Mouse (Mus musculus) ovary, postnatal 14 days (tissue): Measurements from ENCODE around the gene Mex3d.
A peak's percentile ranks its signal among the peaks of the same experiment; 100 is the strongest.

Source experiments
- DNase-seq: peaks from one replicate; pipeline ENCODE4 v3.0.0; 2022; ENCODE audit warnings: low spot score

Mex3d gene

GRCm38 (mm10) chr10:80387522-80387959 is at the start of gene Mex3d:
Gene Mex3d (minus strand): TSS chr10:80387659.
- DNase-seq = peak; percentile 84

DNA sequence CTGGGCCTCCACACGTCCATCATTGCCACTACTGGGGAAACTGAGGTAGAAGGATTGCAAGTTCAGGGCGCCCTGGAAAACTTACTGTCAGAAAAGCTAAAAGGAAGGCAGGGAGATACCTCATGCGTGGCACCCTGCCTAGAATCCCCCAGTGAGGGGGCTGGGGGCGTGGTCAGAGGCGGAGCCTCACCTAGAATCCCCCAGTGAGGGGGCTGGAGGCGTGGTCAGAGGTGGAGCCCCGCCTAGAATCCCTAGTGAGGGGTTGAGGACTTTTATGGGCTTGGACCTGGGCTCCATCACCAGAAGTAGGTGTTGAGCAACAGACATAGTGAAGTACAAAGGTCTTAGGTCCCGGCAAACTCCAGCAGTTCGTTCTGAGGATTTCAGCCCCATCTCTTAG is 48.8 kb upstream of the Mex3d start:
- DNase-seq = peak; percentile 61

- no peak for DNase-seq
These were observed 48.3 kb upstream of the Mex3d start for GRCm38 (mm10) chr10:80435764-80436163.

GRCm38 (mm10) chr10:80434823-80435222 is 47.4 kb upstream of the Mex3d start:
- DNase-seq = no peak

- no peak for DNase-seq
These were observed 46.8 kb upstream of the Mex3d start for GRCm38 (mm10) chr10:80434233-80434592.

GRCm38 (mm10) chr10:80433513-80434232 is 46.2 kb upstream of the Mex3d start, which contains the start of gene Tcf3:
Gene Tcf3 (minus strand): TSS chr10:80433647.
- peak; percentile 95 for DNase-seq

GRCm38 (mm10) chr10:80432936-80433512 is 45.6 kb upstream of the Mex3d start:
- DNase-seq = peak; percentile 40

DNA sequence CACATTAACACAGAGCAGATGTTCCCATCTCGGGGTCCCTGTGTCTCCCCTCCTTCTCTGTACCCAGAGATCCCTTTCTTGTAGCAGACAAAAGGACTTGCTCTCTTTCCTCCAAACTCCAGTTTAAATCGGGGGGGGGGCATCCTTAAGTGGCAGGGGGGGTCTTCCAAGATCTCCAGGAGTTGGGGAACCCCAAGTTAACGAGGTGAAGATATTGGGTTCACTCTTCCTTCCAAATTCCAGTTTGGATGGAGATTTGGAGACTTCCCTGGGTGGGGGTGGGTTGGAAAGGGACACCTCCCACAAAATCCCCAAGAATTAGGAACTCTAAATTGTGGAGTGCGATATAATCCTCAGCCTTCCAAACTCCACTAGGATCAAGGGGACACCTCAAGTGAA is 44.9 kb upstream of the Mex3d start:
- DNase-seq = no peak

DNA sequence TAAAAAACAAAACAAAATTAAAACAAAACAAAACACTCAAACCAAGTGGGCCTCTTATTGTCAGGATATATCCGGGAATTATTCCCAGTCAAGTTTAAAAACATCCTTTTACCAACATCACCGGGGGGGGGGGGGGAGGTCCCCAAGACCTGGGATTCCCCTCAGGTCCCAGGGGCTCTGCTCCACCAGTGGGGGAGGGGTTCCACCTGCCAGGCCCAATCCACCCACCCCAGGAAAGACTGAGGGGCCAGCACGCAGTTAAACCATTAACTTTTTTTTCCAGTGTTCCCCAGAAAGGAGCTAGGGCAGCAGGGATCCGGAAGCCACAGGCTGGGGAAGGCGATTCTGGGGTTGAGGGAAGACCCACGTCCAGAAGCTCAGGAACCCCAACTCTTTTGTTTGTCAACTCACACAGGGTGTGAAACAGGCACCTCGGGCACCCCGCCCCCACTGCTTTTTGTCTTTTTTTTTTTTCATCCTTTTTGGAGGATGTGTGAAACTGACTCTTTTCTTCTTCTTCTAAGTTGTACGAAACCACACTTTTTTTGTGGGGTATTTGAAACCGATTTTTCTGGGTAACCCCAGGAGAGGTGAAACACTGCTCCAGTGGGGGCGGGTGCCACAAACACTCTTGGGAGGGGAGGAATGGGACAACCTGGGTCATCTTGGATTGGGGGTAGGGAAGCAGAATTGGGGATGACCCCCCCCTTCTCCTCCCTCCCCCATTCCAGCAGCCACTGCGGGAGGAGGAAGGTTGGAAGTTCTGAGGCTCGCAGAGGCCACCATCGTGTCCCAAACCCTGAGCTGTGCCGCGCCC is 44.3 kb upstream of the Mex3d start:
- DNase-seq = no peak

DNA sequence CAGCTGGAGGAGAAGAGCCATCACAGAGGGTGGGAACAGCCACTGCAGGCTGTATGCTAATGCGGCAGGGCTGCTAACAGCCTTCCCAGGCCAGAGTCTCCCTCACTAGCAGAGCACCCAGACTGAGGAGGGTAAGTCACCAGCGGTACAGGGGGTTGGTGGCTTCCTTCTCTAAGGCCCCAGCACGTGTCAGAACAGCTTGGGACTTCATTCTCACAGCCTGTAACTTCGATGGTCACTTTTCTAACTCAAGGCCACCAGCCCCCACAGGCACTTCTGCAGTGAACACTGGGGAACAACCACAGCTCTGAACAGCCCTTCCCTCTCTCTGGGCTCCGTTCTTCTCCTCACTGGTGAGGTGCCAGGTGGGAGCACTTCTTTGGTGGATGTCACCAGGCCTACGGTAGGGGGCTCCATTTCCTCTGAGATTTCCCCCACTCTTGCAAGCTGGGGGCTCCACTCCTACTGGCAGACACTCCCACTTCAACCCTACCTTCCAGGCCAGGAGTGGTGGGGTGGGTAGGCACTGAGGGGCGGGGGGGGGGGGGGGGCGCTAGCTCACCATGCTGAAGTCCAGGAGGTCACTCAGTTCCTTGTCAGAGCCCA is 43.0 kb upstream of the Mex3d start:
- DNase-seq = no peak

DNA sequence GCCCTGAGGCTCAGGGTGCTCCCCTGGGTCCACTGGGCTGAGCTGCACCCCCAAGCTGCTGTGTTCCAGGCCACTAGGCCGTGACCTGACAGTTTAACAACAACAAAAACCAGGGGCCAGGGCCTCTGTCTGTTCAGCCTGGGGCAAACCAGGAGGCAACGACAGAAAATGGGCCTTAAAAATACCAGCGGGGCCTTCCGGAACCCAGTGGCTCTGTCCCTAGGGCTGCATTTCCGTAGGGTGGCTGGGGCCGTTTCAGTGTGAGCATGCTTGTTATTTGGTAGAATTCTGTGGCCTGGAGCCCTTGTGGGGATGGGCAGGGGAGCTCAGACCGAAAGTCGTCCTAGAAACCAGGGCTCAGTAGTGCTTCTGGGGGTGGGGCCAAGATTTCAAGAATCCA is 42.3 kb upstream of the Mex3d start:
- DNase-seq = no peak

GRCm38 (mm10) chr10:80425041-80425440 is 37.6 kb upstream of the Mex3d start:
- DNase-seq = no peak

- DNase-seq = no peak
These were observed 36.1 kb upstream of the Mex3d start for GRCm38 (mm10) chr10:80423562-80423961.

- DNase-seq = no peak
These were observed 34.4 kb upstream of the Mex3d start for GRCm38 (mm10) chr10:80421651-80422472.

DNA sequence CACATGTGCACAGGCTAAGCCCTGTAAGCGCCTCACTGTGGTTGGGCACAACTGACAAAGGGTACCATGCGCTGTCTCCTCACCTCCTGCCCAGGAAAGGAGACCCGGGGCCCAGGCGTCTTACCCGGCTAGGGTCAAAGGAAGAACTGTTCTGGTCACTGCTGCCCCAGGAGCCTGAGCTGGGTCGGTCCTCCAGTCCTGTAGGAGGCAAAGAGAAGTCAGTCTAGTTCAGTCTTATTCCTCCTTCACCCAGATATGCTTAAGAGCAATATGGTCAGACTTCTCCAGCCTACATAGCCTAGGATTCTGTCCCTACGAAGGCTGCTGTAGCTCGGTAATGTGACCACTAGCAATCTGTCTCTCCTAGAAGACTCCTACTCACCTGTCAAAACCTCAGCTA is 33.7 kb upstream of the Mex3d start:
- no peak for DNase-seq

- DNase-seq = no peak
These were observed 33.3 kb upstream of the Mex3d start for GRCm38 (mm10) chr10:80420729-80421128.

- no peak for DNase-seq
These were observed 32.0 kb upstream of the Mex3d start for GRCm38 (mm10) chr10:80419419-80419818.

DNA sequence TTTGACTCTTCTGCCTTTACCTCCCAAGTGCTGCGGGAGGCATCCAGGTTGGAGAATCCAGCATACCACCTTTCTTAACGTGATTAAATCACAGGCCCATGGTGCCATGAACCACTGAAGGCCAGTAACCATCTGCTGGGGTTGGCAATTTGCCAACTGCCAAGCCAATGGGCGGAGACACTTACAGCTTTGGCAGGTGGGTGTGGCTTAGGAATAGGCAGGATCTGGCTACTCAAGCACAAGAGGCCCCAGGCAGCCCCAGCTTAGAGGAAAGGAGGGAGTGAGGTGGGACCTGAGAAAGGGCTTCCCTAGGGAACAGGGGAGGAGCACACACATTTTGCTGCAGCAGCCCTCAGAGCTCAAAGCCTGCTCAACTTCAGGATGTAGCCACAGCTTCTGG is 30.9 kb upstream of the Mex3d start:
- DNase-seq = no peak

GRCm38 (mm10) chr10:80417841-80418240 is 30.4 kb upstream of the Mex3d start:
- no peak for DNase-seq

DNA sequence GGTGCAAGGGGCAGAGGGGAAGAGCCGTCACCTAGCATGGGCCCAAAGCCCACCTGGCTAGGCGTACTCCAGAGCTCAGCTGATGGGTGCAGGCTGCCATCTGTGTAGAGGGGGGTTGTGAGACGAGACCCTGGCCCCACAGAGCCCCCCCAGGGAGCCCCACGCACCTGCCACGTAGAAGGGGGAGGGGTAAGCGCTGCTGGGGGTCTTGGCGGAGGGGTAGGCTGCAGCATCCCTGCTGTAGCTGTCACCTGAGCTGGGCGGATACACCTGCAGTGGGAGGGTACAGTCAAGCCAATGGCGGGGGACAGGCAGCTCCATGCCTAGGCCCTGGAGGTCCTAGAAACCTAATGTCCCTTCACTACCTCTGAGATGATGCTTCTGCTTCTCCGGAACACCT is 29.9 kb upstream of the Mex3d start:
- no peak for DNase-seq

GRCm38 (mm10) chr10:80415566-80415965 is 28.1 kb upstream of the Mex3d start:
- no peak for DNase-seq
